Mouse (Mus musculus): ENCODE results near the gene Cd44. TPM values are rescaled to one million over a fixed set of nuclear protein-coding genes. Genes with fewer than 3 reads are reported as not detected.

Gene Cd44
- polyA plus RNA-seq, 1 experiment from 2014 or later: 15.2 TPM

DNA sequence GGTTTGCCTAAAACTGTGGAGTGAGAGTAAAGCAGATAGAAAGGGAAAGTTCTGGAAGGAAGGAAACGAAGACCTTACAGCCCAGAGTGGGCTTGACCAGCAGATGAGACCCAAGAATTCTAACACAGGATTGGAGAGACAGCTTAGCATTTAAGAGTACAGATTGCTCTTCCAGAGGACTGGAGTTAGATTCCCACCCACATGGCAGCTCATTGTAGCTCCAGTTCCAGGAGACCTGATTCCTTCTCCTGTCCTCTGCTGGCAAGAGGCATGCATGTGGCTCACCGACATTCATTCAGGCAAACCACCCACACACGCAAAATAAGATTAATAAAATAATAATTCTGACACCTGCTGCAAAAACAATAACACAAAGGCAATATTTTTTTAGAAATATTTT, 20.6 kb upstream of the Cd44 start:
- WGBS (ENCODE audit: insufficient replicate concordance): 75% methylated on average over 3 of the region's 3 CpGs
- H3K9me3 ChIP-seq (ENCODE audit: low read length): no peaks in the 10 kb centered on the region
- no peak overlapping the region for H3K9ac ChIP-seq (replicated peaks)
- H3K36me3 ChIP-seq (replicated peaks; ENCODE audit: insufficient read depth, low read length): no peaks in the 10 kb centered on the region
- H3K27me3 ChIP-seq (ENCODE audit: insufficient read depth, low read length): no peaks in the 10 kb centered on the region
- H3K27ac ChIP-seq (ENCODE audit: low read depth): no peak overlapping the region
- no peaks in the 10 kb centered on the region for H3K4me1 ChIP-seq (ENCODE audit: insufficient read depth)
- H3K4me3 ChIP-seq (ENCODE audit: low read depth, low read length): no peak overlapping the region
- no peak overlapping the region for H3K4me2 ChIP-seq (ENCODE audit: low read depth, low read length)
- DNase-seq (no peak), ATAC-seq (no peak)
- TF ChIP-seq CTCF (IDR thresholded peaks at IDR 0.05; ENCODE audit: low read depth): no peak
- TF ChIP-seq EP300 (IDR thresholded peaks at IDR 0.05; ENCODE audit: low read depth): no peak

DNA sequence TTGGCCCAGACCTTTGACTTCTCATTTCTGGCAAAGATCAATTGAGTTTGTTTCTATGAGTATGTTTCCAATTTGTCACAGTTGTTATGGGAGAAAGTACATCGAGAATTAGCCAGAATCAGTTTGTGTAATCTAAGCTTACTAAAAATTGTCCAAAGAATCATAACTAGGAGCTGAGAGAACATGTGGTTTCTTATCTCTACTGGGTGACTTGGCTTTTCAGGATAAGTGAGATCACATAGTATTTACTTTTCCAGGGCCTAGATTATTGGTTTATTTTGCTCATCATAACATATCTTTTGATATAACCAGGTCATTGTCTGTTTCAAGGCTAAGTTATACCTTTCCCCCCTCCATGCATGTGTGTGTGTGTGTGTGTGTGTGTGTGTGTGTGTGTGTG, 16.8 kb upstream of the Cd44 start:
- TF ChIP-seq EP300 (IDR thresholded peaks at IDR 0.05; ENCODE audit: low read depth) (no peak), CTCF (IDR thresholded peaks at IDR 0.05; ENCODE audit: low read depth) (no peak)
- Histone ChIP-seq H3K9ac (replicated peaks) (no peak overlapping the region), H3K9me3 (ENCODE audit: low read length) (no peaks in the 10 kb centered on the region), H3K27ac (ENCODE audit: low read depth) (no peak overlapping the region), H3K4me1 (ENCODE audit: insufficient read depth) (peaks cover 4% of the 10 kb centered on the region; the same call in 1 of the 2 replicates), H3K27me3 (ENCODE audit: insufficient read depth, low read length) (no peaks in the 10 kb centered on the region), H3K4me3 (ENCODE audit: low read depth, low read length) (no peak overlapping the region), H3K36me3 (replicated peaks; ENCODE audit: insufficient read depth, low read length) (no peaks in the 10 kb centered on the region), H3K4me2 (ENCODE audit: low read depth, low read length) (no peak overlapping the region)
- ATAC-seq (no peak), DNase-seq (no peak)
- WGBS (ENCODE audit: insufficient replicate concordance): 56% methylated on average over 1 of the region's 1 CpGs

DNA sequence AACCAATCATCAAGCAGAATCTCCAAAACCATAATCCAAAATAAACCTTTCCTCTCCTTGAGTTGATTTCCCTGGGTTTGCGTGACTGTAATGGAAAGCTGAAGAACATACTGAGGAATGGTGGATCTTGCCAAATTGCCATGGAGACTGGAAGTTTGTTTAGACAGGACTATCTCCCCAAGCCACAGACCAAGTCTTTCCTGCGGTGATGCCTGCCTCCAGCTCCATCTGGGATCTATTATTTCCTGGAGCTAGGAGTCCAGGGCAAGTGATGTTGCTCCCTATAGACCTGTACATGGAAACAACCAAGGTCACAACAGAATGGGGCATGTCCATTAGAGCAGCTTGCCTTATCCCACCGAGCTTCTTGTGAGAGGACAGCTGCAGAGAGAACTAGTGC, 15.1 kb upstream of the Cd44 start:
- Histone ChIP-seq H3K27me3 (ENCODE audit: insufficient read depth, low read length) (no peaks in the 10 kb centered on the region), H3K4me2 (ENCODE audit: low read depth, low read length) (no peak overlapping the region), H3K4me1 (ENCODE audit: insufficient read depth) (peaks cover 4% of the 10 kb centered on the region; the same call in 1 of the 2 replicates), H3K27ac (ENCODE audit: low read depth) (no peak overlapping the region), H3K9me3 (ENCODE audit: low read length) (no peaks in the 10 kb centered on the region), H3K9ac (replicated peaks) (no peak overlapping the region), H3K36me3 (replicated peaks; ENCODE audit: insufficient read depth, low read length) (no peaks in the 10 kb centered on the region), H3K4me3 (ENCODE audit: low read depth, low read length) (no peak overlapping the region)
- DNase-seq: no peak
- no peak for TF ChIP-seq EP300 (IDR thresholded peaks at IDR 0.05; ENCODE audit: low read depth)
- no peak for TF ChIP-seq CTCF (IDR thresholded peaks at IDR 0.05; ENCODE audit: low read depth)
- ATAC-seq: no peak
- WGBS (ENCODE audit: insufficient replicate concordance): 62% methylated on average over 3 of the region's 3 CpGs

DNA sequence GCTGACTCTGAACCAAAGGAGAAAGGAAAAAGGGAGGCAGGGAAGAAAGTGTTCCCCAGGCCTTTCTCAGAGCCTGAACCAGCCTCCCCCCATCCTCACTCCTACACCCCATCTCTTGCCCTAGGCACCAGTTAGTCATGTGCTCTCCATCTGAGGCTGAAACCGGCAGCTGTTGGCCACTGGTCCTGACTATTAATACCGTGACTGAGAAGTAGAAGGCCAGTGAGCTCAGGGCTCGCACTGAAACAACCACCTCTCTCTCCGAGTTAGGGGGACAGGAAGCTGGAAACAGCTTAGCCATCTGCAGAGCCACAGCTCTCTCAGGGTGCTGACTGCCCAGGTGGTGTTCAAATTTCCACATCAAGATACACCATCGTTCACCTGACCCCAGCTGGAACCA, 13.2 kb upstream of the Cd44 start:
- no peaks in the 10 kb centered on the region for H3K36me3 ChIP-seq (replicated peaks; ENCODE audit: insufficient read depth, low read length)
- H3K4me2 ChIP-seq (ENCODE audit: low read depth, low read length): no peak overlapping the region
- WGBS (ENCODE audit: insufficient replicate concordance): 57% methylated on average over 5 of the region's 5 CpGs
- peaks cover 4% of the 10 kb centered on the region; the same call in 1 of the 2 replicates for H3K4me1 ChIP-seq (ENCODE audit: insufficient read depth)
- DNase-seq (no peak), ATAC-seq (no peak)
- H3K9me3 ChIP-seq (ENCODE audit: low read length): no peaks in the 10 kb centered on the region
- H3K27ac ChIP-seq (ENCODE audit: low read depth): no peak overlapping the region
- no peak overlapping the region for H3K9ac ChIP-seq (replicated peaks)
- no peaks in the 10 kb centered on the region for H3K27me3 ChIP-seq (ENCODE audit: insufficient read depth, low read length)
- TF ChIP-seq CTCF (IDR thresholded peaks at IDR 0.05; ENCODE audit: low read depth) (no peak), EP300 (IDR thresholded peaks at IDR 0.05; ENCODE audit: low read depth) (no peak)
- no peak overlapping the region for H3K4me3 ChIP-seq (ENCODE audit: low read depth, low read length)

GRCm38 (mm10) chr2:102913833-102914545, 12.5 kb upstream of the Cd44 start:
- WGBS (ENCODE audit: insufficient replicate concordance): 55% methylated on average over 11 of the region's 11 CpGs
- Histone ChIP-seq H3K4me3 (ENCODE audit: low read depth, low read length) (no peak overlapping the region), H3K9me3 (ENCODE audit: low read length) (no peaks in the 10 kb centered on the region), H3K27me3 (ENCODE audit: insufficient read depth, low read length) (no peaks in the 10 kb centered on the region), H3K9ac (replicated peaks) (no peak overlapping the region), H3K4me1 (ENCODE audit: insufficient read depth) (peaks cover 4% of the 10 kb centered on the region; the same call in 1 of the 2 replicates), H3K4me2 (ENCODE audit: low read depth, low read length) (no peak overlapping the region), H3K36me3 (replicated peaks; ENCODE audit: insufficient read depth, low read length) (no peaks in the 10 kb centered on the region), H3K27ac (ENCODE audit: low read depth) (no peak overlapping the region)
- DNase-seq: no peak
- no peak for TF ChIP-seq EP300 (IDR thresholded peaks at IDR 0.05; ENCODE audit: low read depth)
- TF ChIP-seq CTCF (IDR thresholded peaks at IDR 0.05; ENCODE audit: low read depth): no peak
- ATAC-seq: peak; percentile 43

- no peak overlapping the region for H3K27ac ChIP-seq (ENCODE audit: low read depth)
- H3K9ac ChIP-seq (replicated peaks): no peak overlapping the region
- ATAC-seq (no peak), DNase-seq (no peak)
- peaks cover 4% of the 10 kb centered on the region; the same call in 1 of the 2 replicates for H3K4me1 ChIP-seq (ENCODE audit: insufficient read depth)
- no peak for TF ChIP-seq CTCF (IDR thresholded peaks at IDR 0.05; ENCODE audit: low read depth)
- no peak for TF ChIP-seq EP300 (IDR thresholded peaks at IDR 0.05; ENCODE audit: low read depth)
- 47% methylated on average over 2 of the region's 2 CpGs for WGBS (ENCODE audit: insufficient replicate concordance)
- H3K4me2 ChIP-seq (ENCODE audit: low read depth, low read length): no peak overlapping the region
- H3K4me3 ChIP-seq (ENCODE audit: low read depth, low read length): no peak overlapping the region
- H3K36me3 ChIP-seq (replicated peaks; ENCODE audit: insufficient read depth, low read length): no peaks in the 10 kb centered on the region
- H3K27me3 ChIP-seq (ENCODE audit: insufficient read depth, low read length): no peaks in the 10 kb centered on the region
- H3K9me3 ChIP-seq (ENCODE audit: low read length): no peaks in the 10 kb centered on the region
These were observed 11.5 kb upstream of the Cd44 start for GRCm38 (mm10) chr2:102912951-102913350.

Measured in liver, postnatal 0 days (tissue).